Mouse (Mus musculus): ENCODE results near the gene Ripk4.

The Ripk4 gene

GRCm38 (mm10) chr16:97763061-97763989 lies at the start of gene Ripk4:
Gene Ripk4 (minus strand): TSS chr16:97763787.
- no peak for DNase-seq (ENCODE audit: extremely low read depth, insufficient read length, low spot score)

- no peak for DNase-seq (ENCODE audit: extremely low read depth, insufficient read length, low spot score)
Observed at GRCm38 (mm10) chr16:97808881-97809280, 45.3 kb upstream of the Ripk4 start.

GRCm38 (mm10) chr16:97805646-97806045 lies 42.1 kb upstream of the Ripk4 start:
- no peak for DNase-seq (ENCODE audit: extremely low read depth, insufficient read length, low spot score)

- peak; percentile 18 for DNase-seq (ENCODE audit: extremely low read depth, insufficient read length, low spot score)
Observed at GRCm38 (mm10) chr16:97804680-97805547, 41.3 kb upstream of the Ripk4 start.

- DNase-seq (ENCODE audit: extremely low read depth, insufficient read length, low spot score), result no peak
Observed at GRCm38 (mm10) chr16:97797950-97798869, 34.6 kb upstream of the Ripk4 start.

DNA sequence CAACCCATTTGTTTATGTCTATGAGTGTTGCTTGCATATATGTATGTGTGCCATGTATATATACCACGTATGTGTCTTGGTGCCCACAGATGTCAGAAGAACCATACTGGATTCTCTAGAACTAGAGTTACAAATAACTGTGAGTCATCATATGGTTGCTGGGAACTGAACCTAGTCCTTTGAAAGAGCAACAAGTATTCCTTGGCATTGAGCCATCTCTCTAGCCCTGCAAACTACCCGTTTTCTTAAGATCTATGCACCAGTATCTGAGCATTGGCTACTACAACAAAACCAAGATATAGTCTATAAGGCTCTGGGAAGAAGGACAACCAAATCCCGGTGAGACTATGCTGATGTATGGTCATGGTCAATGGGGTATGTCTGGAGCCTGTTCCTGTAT lies 33.6 kb upstream of the Ripk4 start:
- no peak for DNase-seq (ENCODE audit: extremely low read depth, insufficient read length, low spot score)

DNA sequence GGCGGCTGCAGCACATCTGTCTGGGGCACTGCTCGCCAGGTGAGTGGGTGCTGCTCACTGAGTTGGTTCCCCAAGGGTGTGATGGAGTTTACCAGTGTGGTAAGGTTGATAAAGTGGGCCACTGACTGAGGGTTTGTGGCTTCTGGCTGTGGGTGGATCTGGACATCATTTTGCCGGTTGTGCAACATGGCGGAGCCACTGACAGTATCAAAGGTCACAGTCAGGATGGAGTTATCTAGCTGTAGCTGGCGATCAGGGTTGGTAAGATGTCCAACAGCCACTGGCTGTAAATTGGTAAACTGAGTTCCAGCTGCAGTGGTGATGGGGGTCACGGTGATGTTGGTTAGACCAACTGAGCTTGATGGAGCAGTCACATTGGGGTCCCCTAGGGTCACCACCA lies 30.7 kb upstream of the Ripk4 start:
- DNase-seq (ENCODE audit: extremely low read depth, insufficient read length, low spot score), result no peak

GRCm38 (mm10) chr16:97783057-97783456 lies 19.5 kb upstream of the Ripk4 start:
- no peak for DNase-seq (ENCODE audit: extremely low read depth, insufficient read length, low spot score)

GRCm38 (mm10) chr16:97778353-97779025 lies 14.9 kb upstream of the Ripk4 start:
- DNase-seq (ENCODE audit: extremely low read depth, insufficient read length, low spot score), result peak; percentile 67

DNA sequence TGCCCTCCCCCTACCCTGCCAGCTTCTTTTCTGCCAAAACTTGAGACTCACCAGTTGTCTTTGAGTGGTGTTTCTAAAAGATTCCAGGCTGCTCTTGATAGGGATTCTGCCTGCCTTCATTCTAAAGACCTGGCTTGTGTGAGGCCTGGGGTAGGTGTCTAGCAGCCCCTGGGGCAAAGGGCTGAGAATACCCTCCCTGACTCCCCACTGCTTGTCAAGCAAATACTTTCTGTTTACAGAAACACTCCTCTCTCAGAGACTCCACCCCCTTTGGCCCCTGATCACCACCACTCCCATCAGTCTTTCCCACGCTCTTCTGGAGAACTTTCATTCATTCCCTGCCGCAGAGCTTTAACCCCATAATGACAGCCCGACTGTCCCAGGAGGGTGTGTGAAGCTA lies 2.9 kb upstream of the Ripk4 start:
- no peak for DNase-seq (ENCODE audit: extremely low read depth, insufficient read length, low spot score)

DNA sequence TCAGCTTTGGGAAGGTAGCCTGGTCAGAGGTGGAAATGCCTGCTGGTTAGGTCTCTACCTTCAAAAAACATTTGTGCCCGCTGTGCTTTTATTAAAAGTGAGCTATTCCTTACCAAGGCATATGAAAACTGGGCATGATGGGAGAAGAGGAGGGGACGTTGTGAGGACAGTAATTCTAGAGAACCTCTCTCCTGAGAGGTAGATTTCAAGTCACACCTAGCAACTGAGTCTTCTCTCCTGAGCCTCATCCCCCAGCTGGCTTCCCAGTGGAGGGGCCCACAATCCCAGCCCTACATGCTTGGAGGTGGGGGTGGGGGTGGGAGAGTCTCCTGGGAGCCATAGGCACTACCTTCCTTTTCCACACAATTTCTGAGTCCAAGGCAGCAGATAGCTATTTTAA lies 1.0 kb upstream of the Ripk4 start:
- no peak for DNase-seq (ENCODE audit: extremely low read depth, insufficient read length, low spot score)

DNA sequence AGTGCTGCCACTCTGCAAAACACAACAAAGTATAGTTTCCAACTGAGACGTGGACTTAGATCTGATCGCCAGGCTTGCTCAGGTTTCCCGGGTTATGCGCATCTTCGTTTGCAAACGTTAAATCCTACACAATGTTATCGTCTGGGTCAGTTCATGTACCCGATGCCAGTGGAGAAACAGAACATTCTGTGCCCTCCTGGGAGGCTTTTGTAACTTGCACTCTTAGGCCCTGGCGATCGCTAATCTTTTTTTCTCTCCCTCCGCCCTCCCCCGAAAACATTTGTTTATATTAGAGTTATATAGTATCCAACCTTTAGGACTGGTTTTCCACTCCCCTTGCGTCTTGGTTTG lies 378 bp upstream of the Ripk4 start:
- no peak for DNase-seq (ENCODE audit: extremely low read depth, insufficient read length, low spot score)

- no peak for DNase-seq (ENCODE audit: extremely low read depth, insufficient read length, low spot score)
Observed at GRCm38 (mm10) chr16:97761782-97762181, 1.8 kb downstream of the Ripk4 start.

GRCm38 (mm10) chr16:97759681-97760080 lies 3.9 kb downstream of the Ripk4 start:
- DNase-seq (ENCODE audit: extremely low read depth, insufficient read length, low spot score), result no peak

DNA sequence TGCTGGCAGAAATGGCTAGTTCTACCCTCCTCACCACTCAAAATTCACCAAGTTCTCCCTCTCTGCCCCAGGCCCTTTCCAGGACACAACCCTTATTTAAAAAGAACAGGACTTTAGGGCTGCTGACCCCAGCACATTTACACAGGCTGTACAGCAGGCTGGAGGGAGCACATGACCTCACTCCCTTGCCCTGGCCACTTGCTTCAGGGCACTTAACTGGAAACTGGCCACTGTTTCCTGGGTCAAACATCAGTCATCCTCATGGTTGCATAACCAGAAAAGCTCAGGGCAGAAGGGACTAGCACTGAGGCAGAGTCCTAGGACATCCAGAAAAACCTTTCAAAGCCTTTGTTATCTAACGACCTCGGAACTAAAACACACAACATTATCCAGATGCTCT lies 5.3 kb downstream of the Ripk4 start:
- DNase-seq (ENCODE audit: extremely low read depth, insufficient read length, low spot score), result no peak

DNA sequence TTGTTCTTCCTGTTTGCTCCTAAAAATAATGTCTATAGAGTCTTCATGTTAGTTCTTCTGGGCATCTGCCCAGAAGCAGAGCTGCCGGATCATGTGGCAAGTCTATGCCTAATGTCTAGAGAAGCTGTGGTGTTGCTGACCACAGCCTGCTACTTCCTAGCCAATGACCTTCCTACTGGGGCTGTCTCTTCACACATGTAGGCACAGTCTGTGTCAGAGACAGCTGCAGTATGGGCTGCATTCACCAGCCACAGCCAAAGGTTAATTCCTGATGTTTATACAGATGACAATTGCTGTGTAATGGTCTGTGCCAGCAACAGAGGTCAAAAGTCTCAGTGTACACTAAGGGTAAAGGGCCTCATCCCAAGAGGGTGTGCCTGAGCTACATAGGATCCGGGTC lies 7.1 kb downstream of the Ripk4 start:
- DNase-seq (ENCODE audit: extremely low read depth, insufficient read length, low spot score), result no peak

GRCm38 (mm10) chr16:97752316-97752941 lies 11.2 kb downstream of the Ripk4 start:
- no peak for DNase-seq (ENCODE audit: extremely low read depth, insufficient read length, low spot score)

DNA sequence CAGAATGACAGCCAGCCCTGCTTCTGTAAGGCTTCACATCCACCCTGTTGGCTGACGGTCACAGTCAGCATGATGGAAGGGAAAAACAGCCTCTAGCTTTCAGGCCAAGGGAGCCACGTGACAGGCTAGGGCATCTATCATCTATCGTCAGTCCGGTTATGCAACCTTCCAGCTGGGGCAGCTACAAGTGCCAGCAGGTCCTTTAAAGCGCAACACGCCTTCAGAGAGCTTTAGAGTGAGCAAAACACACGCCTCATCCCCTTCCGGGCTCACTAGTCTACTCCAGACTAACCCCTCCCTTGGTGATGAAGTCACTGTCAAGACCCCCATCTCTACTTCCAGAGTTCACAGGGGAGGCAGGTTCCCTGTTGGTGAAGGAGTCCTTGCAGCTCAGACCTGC lies 11.7 kb downstream of the Ripk4 start:
- no peak for DNase-seq (ENCODE audit: extremely low read depth, insufficient read length, low spot score)

- no peak for DNase-seq (ENCODE audit: extremely low read depth, insufficient read length, low spot score)
Observed at GRCm38 (mm10) chr16:97748421-97748820, 15.2 kb downstream of the Ripk4 start.

- DNase-seq (ENCODE audit: extremely low read depth, insufficient read length, low spot score), result no peak
Observed at GRCm38 (mm10) chr16:97738030-97738429, 25.6 kb downstream of the Ripk4 start.
